Mouse (Mus musculus) v-Abl transformed pro-B cells (cell line): Measurements from ENCODE around the gene Rnpepl1.

Experiments
- in situ Hi-C, 2 experiments: fragments of 400-800 bp; cut with MboI; formaldehyde crosslinking; loops; one replicate each; pipeline ENCODE4 v1.15.1; 2025; ENCODE audit not compliant: unreplicated experiment in 2 of 2

Gene Rnpepl1

DNA sequence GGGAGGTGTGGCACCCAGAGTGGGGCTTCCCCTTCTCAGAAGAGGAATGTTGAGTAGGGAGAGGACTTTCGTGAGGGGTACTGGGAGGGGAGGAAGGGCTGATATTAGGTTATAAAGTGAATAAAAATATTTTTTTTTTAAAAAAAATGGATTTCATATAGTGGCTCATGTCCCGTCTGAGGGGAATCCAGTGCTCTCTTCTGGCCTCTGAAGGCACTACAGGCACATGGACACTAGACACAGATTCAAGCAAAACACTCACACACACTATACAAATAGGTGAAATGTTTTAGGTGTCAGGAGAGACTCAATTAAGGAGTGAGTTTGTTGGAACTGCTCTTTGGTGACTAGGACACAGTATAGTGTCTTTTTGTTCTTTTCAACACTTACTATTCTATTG, 25.4 kb downstream of the Rnpepl1 start:
- in situ Hi-C loops, result loop anchor here (25.0 kb wide), 2 partner anchors 551 to 876 kb away; partner anchors contain the start of genes Hdlbp (in 2 of the 2), D2hgdh (in 1 of the 2), Dtymk (in 1 of the 2) and Ing5 (in 1 of the 2)

GRCm38 (mm10) chr1:92936467-92936866, 25.9 kb downstream of the Rnpepl1 start:
- in situ Hi-C loops, result loop anchor here (25.0 kb wide), 2 partner anchors 551 to 876 kb away; partner anchors contain the start of genes Hdlbp (in 2 of the 2), D2hgdh (in 1 of the 2), Dtymk (in 1 of the 2) and Ing5 (in 1 of the 2)

- in situ Hi-C loops, result loop anchor here (25.0 kb wide), 2 partner anchors 550 to 875 kb away; partner anchors contain the start of genes Hdlbp (in 2 of the 2), D2hgdh (in 1 of the 2), Dtymk (in 1 of the 2) and Ing5 (in 1 of the 2)
Observed at GRCm38 (mm10) chr1:92937797-92938196, 27.2 kb downstream of the Rnpepl1 start.

GRCm38 (mm10) chr1:92939746-92940145, 29.2 kb downstream of the Rnpepl1 start:
- in situ Hi-C loops, result loop anchor here (25.0 kb wide), 2 partner anchors 548 to 873 kb away; partner anchors contain the start of genes Hdlbp (in 2 of the 2), D2hgdh (in 1 of the 2), Dtymk (in 1 of the 2) and Ing5 (in 1 of the 2)

DNA sequence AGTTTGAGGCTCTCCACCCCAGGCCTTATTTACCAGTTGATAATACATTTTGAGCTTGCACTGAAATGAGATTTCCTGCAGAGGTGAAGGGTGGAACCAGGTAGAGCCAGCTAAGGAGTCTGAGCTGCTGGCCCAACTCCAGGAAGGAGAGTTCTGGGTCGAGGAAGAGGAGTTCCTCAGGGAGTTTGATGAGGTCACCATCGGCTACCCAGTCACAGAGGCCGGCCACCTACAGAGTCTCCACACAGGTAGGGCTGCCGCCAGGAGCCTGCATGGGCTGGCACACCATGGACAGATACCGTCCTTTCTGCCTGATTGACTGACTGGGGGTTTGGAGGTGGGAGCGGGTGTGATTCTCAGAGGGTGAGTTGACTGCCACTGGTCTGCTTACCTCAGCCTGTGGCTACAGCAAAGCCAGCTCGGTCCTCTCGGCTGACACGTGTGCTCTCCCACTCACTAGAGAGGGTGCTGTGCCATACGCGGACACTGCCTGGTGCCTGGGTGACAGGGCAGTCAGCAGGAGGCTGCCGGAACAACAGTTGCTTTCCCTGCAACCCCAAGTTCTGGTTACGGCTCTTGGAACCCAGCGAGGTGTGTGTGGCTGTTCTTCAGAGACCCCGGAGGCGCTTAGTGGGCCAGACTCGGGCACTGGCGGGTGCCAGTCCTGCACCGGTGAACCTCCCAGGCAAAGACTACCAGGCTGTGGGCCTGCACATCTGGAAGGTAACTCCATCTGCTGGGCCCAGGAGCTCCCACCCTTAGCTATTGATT, 32.8 kb downstream of the Rnpepl1 start:
- in situ Hi-C loops, result loop anchor here (25.0 kb wide), 2 partner anchors 544 to 869 kb away; partner anchors contain the start of genes Hdlbp (in 2 of the 2), D2hgdh (in 1 of the 2), Dtymk (in 1 of the 2) and Ing5 (in 1 of the 2)

DNA sequence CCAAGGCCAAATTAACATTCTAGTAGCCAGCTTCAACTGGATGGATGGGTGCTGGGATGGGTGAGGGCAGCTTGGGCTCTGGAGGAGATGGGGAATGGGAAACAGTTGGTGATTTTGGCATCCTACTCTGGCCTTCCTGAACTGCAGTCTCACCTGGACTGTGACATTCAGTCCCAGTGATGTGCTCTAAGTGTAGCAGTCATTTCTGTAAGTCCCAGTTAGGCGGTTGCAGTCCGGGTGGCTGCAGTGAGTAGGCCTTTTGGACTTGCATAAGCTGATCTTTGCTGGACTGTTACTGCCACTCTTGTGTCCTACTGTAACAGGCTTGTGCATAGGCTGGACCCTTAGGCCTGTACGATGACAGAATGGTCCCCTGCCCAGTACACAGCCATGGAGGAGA, 37.4 kb downstream of the Rnpepl1 start:
- in situ Hi-C loops, result loop anchor here (25.0 kb wide), 2 partner anchors 539 to 864 kb away; partner anchors contain the start of genes Hdlbp (in 2 of the 2), D2hgdh (in 1 of the 2), Dtymk (in 1 of the 2) and Ing5 (in 1 of the 2)

DNA sequence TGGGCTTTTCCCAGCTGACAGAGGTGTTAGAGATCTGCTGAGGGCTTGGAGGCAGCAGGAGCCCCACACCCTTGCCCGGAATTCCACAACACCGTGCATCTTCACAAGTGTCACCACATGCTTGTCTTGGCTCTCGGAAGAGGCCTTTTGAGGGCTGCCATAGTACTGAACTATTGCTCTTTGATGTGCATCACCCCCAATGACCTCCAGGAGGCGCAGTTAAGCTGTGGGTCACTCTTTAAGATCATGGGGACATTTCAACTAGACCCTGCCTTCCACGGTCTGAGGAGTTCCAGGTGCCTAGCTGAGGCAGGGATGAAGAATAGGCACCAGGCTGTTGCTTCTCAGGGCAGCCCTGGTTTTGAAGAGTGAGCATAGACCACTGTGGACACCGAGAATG, 38.8 kb downstream of the Rnpepl1 start:
- in situ Hi-C loops, result loop anchor here (25.0 kb wide), 2 partner anchors 538 to 863 kb away; partner anchors contain the start of genes Hdlbp (in 2 of the 2), D2hgdh (in 1 of the 2), Dtymk (in 1 of the 2) and Ing5 (in 1 of the 2)

DNA sequence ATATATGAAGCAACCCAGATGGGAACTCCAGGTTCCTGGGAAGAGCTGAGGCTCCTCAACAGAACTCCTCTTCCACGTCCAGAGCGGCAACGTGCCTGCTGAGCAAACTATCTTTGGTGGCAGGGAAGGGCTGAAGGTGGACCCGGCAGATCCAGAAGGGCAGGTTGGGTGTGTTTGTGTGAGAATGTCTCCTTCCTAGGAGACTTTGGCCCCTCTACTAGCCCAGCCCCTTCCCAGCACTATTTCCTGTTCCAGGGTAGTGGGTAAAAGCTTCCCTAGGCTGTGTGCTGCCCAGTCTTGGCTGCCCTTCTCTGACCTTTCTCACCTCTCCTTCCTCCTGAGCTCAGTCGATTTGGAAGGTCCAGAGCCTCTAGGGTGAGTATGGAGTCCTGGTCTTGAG, 40.0 kb downstream of the Rnpepl1 start, which contains the start of gene Gpr35:
Gpr35 (plus strand) TSS at position 259 of the 400 bp plus-strand sequence.
- in situ Hi-C loops, result loop anchor here in 1 of 2 experiments (10.0 to 25.0 kb wide), 2 partner anchors 64 to 1137 kb away; no protein-coding TSS in a partner anchor

DNA sequence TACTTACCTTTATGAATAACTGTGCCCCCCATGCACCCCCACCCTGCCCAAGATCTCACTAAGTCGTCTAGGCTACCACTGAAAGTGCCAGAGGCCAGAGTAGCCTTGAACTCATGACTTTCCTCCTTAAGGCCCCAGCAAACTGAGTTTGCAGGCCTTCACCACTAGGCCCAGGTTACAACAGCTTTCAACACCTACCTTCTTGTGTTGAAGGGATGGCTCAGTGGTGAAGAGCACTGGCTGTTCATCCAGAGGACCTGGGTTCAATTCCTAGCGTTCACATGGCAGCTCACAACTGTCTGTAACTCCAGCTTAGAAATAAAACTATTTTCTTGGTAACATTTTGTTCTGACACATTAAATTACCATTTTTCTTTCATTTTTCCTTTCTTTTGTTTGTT, 43.1 kb downstream of the Rnpepl1 start:
- in situ Hi-C loops, result loop anchor here in 1 of 2 experiments (10.0 to 25.0 kb wide), 2 partner anchors 61 to 1134 kb away; no protein-coding TSS in a partner anchor

GRCm38 (mm10) chr1:92956571-92957335, 46.2 kb downstream of the Rnpepl1 start:
- in situ Hi-C loops, result loop anchor here in 1 of 2 experiments (5.0 to 25.0 kb wide), 3 partner anchors 58 to 1131 kb away; no protein-coding TSS in a partner anchor

- in situ Hi-C loops, result loop anchor here in 1 of 2 experiments (5.0 to 25.0 kb wide), 3 partner anchors 56 to 1128 kb away; no protein-coding TSS in a partner anchor
Observed at GRCm38 (mm10) chr1:92958999-92959398, 48.4 kb downstream of the Rnpepl1 start.

DNA sequence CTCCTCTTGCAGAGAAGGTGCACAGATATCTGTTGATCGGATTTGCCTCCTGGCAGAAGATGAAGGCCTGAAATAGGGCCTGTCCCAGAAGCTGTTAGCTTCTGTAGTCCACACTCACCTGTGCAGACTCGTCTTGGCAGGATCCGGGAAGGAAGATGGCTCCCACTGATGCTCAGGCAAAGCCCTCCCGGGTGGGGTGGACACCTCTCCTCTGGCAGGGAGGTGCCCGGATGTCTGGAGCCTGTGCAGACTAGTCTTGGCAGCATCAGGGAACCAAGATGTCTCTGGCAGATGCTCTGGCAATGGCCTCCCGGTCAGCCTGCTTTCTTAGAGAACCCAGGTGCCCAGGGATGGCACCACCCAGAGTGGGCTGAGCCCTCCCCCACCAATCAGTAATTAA, 60.2 kb downstream of the Rnpepl1 start:
- in situ Hi-C loops, result loop anchor here in 1 of 2 experiments (25.0 kb wide), 1 partner anchor 1117 kb away; no protein-coding TSS in a partner anchor

DNA sequence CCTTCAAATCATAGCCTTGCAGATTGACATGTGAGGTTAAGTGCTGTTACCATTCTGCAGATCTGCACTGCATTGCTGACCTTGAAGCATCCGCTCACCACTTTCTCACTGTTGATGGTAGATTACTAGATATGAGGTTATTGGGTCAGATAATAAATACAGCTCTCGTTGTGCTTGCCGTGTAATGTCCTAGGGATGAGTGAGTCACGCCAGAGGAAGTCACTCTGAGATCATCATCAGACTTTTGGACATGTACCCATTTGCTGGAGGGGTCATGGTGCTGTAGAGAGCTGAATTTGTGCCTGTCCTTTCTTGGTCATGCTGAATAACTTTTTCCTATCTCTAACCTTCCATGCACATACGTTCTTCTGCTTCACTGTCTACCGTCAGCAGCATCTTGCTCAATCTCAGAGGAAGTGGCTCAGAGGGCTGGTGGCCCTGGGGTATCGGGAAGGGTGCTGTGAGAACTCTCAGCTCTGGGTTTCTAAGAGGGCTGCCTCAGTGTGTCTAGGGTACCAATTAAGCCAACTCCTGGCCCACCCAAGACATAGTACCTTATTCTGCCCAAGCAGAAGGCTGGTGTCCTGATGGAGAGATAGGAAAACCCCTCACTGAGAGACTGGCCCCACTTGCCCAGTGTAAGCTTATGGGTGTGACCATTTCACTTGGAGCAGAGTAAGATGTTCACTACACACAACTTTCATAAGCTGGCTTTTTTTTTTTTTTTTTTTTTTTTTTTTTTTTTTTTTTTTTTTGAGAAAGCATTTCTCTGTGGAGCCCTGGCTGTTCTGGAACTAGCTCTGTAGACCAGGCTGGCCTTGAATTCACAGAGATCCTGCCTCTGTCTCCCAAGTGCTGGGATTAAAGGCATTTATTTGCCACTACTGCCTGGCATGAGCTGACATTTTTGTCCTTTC, 61.6 kb downstream of the Rnpepl1 start:
- in situ Hi-C loops, result loop anchor here in 1 of 2 experiments (25.0 kb wide), 1 partner anchor 1115 kb away; no protein-coding TSS in a partner anchor

DNA sequence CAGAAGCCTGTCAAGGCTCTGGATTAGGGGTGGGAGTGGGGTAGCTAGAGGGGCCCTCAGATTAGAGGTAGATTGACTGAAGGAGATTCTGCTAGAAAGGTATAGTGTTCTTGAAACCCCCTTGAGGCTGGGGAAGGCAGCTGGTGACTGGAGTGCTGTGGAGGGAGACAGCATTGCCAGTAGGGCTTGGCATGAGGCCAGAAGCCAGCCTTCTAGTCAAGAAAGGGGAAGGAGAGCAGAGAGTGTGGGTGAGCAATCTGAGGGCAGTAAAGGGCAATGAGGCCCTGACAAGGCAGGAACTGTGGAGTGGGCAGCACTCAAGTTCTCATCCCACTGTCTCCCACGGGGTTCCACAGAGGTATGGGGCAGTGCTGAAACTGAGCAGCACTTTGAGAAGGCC, 62.3 kb downstream of the Rnpepl1 start:
- in situ Hi-C loops, result loop anchor here in 1 of 2 experiments (25.0 kb wide), 1 partner anchor 1114 kb away; no protein-coding TSS in a partner anchor
